In the genomic region with DNA sequence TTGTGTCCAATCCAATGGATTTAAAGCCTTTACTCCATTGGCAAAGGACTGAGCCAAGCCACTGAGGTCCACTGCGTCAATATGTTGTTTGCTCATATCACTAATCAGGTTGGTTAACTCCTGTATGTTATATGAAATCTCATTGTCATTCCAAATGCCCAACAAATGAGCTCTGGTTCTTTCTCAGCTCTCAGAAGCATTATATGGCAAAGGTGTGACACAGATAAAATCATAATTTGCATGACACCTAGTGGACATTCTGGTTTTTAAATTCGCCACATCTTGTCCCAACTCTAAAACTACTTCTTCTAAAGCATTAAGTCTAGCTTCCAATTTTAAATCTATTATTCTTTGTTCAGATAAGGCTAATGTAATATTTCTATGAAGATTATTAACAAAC, we compare ENCODE assay signal across 8 mouse cellular contexts.
A peak's percentile ranks its signal among the peaks of the same experiment; 100 is the strongest.
DNase-seq lines count a peak whose midpoint lies in the region; ATAC-seq and TF ChIP-seq lines count a peak whose summit lies in the region.
"Not testable (repeated sequence)": the region's sequence is repeated elsewhere in the genome, so short reads cannot be mapped to it uniquely, and the experiment has no call there.

No protein-coding gene starts in this region.

- H3K9me3 ChIP-seq in G1E (replicated peaks): peaks cover 21% of the 10 kb centered on the region

- H3K36me3 ChIP-seq in G1E (replicated peaks): not testable (repeated sequence)

- peak; percentile 69 for DNase-seq in 416B (ENCODE audit: low read depth)
- DNase-seq in CD4-positive helper T cell, adult 2 months (ENCODE audit: low read depth, low spot score): peak; percentile 3
- not testable (repeated sequence) for DNase-seq in G1E (ENCODE audit: low spot score)
- DNase-seq in induced T-regulatory cell, adult 2 months (ENCODE audit: low read depth): peak; percentile 28

- ATAC-seq in CD4-positive, CD25-positive, alpha-beta regulatory T cell, adult 4 months: peak; percentile 56
- ATAC-seq in G1E (ENCODE audit: extremely low read depth, insufficient number of reproducible peaks, low FRiP score, poor library complexity, severe bottlenecking): 0 out of 2 replicates have a peak, but pooled peaks have one; percentile 11
- peak; percentile 40 for ATAC-seq in activated CD4-positive, CD25-positive, alpha-beta regulatory T cell, adult 4 months
- peak; percentile 19; the same call in 1 of the 2 replicates for ATAC-seq in megakaryocyte, adult 5-6 weeks (ENCODE audit: poor library complexity, severe bottlenecking)
- ATAC-seq in neutrophil, adult 5-6 weeks (ENCODE audit: extremely low read depth, insufficient number of reproducible peaks, low FRiP score, poor library complexity, severe bottlenecking): peak; percentile 27; the same call in 1 of the 2 replicates

- not testable (repeated sequence) for TF ChIP-seq CTCF in G1E (IDR thresholded peaks at IDR 0.05; ENCODE audit: low read depth, low read length)

- not testable (repeated sequence) for H3K4me1 ChIP-seq in G1E (ENCODE audit: insufficient read depth, low read depth, low read length)

- H3K27me3 ChIP-seq in G1E (ENCODE audit: insufficient read depth, low read length): not testable (repeated sequence)

- H3K4me3 ChIP-seq in G1E (ENCODE audit: low read depth, low read length): not testable (repeated sequence)
